Mouse (Mus musculus) cortical plate, adult 2 months (tissue): ENCODE results near the gene Raf1.

Experiments
- CTCF ChIP-seq: fragments of 200-500 bp; IDR thresholded peaks from 2 replicates; pipeline ENCODE4 v1.5.1; 2011; ENCODE audit warnings: mild to moderate bottlenecking, control low read depth, low read length; ENCODE audit not compliant: insufficient read depth; ENCODE audit errors: extremely low read depth
- POLR2A ChIP-seq: fragments of 200-500 bp; IDR thresholded peaks from 2 replicates; pipeline ENCODE4 v1.6.1; 2011; ENCODE audit warnings: mild to moderate bottlenecking, low read length, control low read depth; ENCODE audit not compliant: insufficient read depth; ENCODE audit errors: extremely low read depth

GRCm38 (mm10) chr6:115676452-115677128, at the start of gene Raf1:
- TF ChIP-seq CTCF (no peak), POLR2A (peak; percentile 99)
